Mouse (Mus musculus): Measurements from ENCODE around the gene Inhbb.
A peak's percentile ranks its signal among the peaks of the same experiment; 100 is the strongest.

Gene Inhbb

GRCm38 (mm10) chr1:119420189-119420983, 1.7 kb downstream of the Inhbb start:
- no peak for DNase-seq (ENCODE audit: low read depth, low spot score)

GRCm38 (mm10) chr1:119419151-119420105, 2.6 kb downstream of the Inhbb start:
- DNase-seq (ENCODE audit: low read depth, low spot score) = peak; percentile 57

- DNase-seq (ENCODE audit: low read depth, low spot score) = no peak
Measured at GRCm38 (mm10) chr1:119417991-119418390, 4.1 kb downstream of the Inhbb start.

GRCm38 (mm10) chr1:119417542-119417941, 4.5 kb downstream of the Inhbb start:
- no peak for DNase-seq (ENCODE audit: low read depth, low spot score)

- DNase-seq (ENCODE audit: low read depth, low spot score) = no peak
Measured at GRCm38 (mm10) chr1:119416610-119417009, 5.4 kb downstream of the Inhbb start.

GRCm38 (mm10) chr1:119416177-119416576, 5.9 kb downstream of the Inhbb start:
- no peak for DNase-seq (ENCODE audit: low read depth, low spot score)

GRCm38 (mm10) chr1:119415151-119415550, 6.9 kb downstream of the Inhbb start:
- no peak for DNase-seq (ENCODE audit: low read depth, low spot score)

- DNase-seq (ENCODE audit: low read depth, low spot score) = no peak
Measured at GRCm38 (mm10) chr1:119410661-119411060, 11.4 kb downstream of the Inhbb start.

GRCm38 (mm10) chr1:119409599-119410168, 12.4 kb downstream of the Inhbb start:
- DNase-seq (ENCODE audit: low read depth, low spot score) = no peak

- DNase-seq (ENCODE audit: low read depth, low spot score) = no peak
Measured at GRCm38 (mm10) chr1:119409106-119409505, 12.9 kb downstream of the Inhbb start.

GRCm38 (mm10) chr1:119407691-119408315, 14.2 kb downstream of the Inhbb start:
- no peak for DNase-seq (ENCODE audit: low read depth, low spot score)

GRCm38 (mm10) chr1:119404798-119405197, 17.2 kb downstream of the Inhbb start:
- DNase-seq (ENCODE audit: low read depth, low spot score) = no peak

GRCm38 (mm10) chr1:119404341-119404740, 17.7 kb downstream of the Inhbb start:
- no peak for DNase-seq (ENCODE audit: low read depth, low spot score)

- DNase-seq (ENCODE audit: low read depth, low spot score) = peak; percentile 9
Measured at GRCm38 (mm10) chr1:119401249-119401648, 20.8 kb downstream of the Inhbb start.

GRCm38 (mm10) chr1:119398640-119399039, 23.4 kb downstream of the Inhbb start:
- no peak for DNase-seq (ENCODE audit: low read depth, low spot score)

- DNase-seq (ENCODE audit: low read depth, low spot score) = no peak
Measured at GRCm38 (mm10) chr1:119397839-119398238, 24.2 kb downstream of the Inhbb start.

GRCm38 (mm10) chr1:119391311-119391710, 30.7 kb downstream of the Inhbb start:
- peak; percentile 58 for DNase-seq (ENCODE audit: low read depth, low spot score)

GRCm38 (mm10) chr1:119390676-119391075, 31.4 kb downstream of the Inhbb start:
- DNase-seq (ENCODE audit: low read depth, low spot score) = peak; percentile 12

- DNase-seq (ENCODE audit: low read depth, low spot score) = peak; percentile 5
Measured at GRCm38 (mm10) chr1:119389771-119390500, 32.1 kb downstream of the Inhbb start.

- peak; percentile 77 for DNase-seq (ENCODE audit: low read depth, low spot score)
Measured at GRCm38 (mm10) chr1:119388664-119389396, 33.2 kb downstream of the Inhbb start.
